Mouse (Mus musculus): ENCODE results near the gene Rere. TPM values are rescaled to one million over a fixed set of nuclear protein-coding genes. Genes with fewer than 3 reads are reported as not detected.
A peak's percentile ranks its signal among the peaks of the same experiment; 100 is the strongest.
"Not testable (repeated sequence)": the region's sequence is repeated elsewhere in the genome, so short reads cannot be mapped to it uniquely, and the experiment has no call there.

Rere gene
- total and polyA plus RNA-seq, 2 experiments from 2014 or later: 18.9 to 31.3 TPM

DNA sequence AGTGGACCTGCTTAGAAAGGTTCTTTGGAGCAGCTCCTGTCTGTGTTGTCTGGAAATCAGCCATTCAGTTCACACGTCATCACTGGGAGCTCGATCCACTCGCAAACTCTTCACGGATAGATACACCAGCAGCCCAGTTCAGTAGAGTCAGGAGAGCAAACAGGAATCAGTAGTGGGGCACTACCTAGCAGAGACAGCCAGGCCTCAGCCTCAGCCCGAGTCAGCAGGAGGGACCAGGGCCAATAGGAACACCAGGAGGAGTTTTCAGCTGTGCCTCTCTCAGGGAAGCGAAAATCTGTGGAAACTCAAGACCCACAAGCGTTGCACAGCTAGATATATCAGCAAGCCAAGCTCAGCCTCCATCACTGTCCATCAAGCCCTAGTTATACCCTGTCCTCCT lies 264.3 kb downstream of the Rere start:
- Histone ChIP-seq H3K4me1 (ENCODE audit: insufficient read depth) (no peaks in the 10 kb centered on the region), H3K36me3 (ENCODE audit: insufficient read depth) (0 out of 2 replicates have a peak, but pooled peaks cover 4% of the 10 kb centered on the region), H3K27ac (ENCODE audit: low read depth, low read length) (no peak overlapping the region), H3K27me3 (ENCODE audit: insufficient read depth, low read length) (no peaks in the 10 kb centered on the region), H3K4me2 (ENCODE audit: low read depth) (no peak overlapping the region), H3K4me3 (ENCODE audit: low read depth, low read length) (no peak overlapping the region), H3K9me3 (ENCODE audit: low read length) (no peaks in the 10 kb centered on the region), H3K9ac (no peak overlapping the region)
- TF ChIP-seq CTCF (IDR thresholded peaks at IDR 0.05; ENCODE audit: low read depth): no peak
- DNase-seq (no peak), ATAC-seq (no peak)
- 82% methylated on average over 7 of the region's 7 CpGs for WGBS

GRCm38 (mm10) chr4:150546296-150546695 lies 264.9 kb downstream of the Rere start:
- not testable (repeated sequence) for H3K4me1 ChIP-seq (ENCODE audit: insufficient read depth); H3K4me3 ChIP-seq (ENCODE audit: low read depth, low read length); H3K36me3 ChIP-seq (ENCODE audit: insufficient read depth); DNase-seq; H3K27ac ChIP-seq (ENCODE audit: low read depth, low read length); H3K9me3 ChIP-seq (ENCODE audit: low read length); H3K27me3 ChIP-seq (ENCODE audit: insufficient read depth, low read length); H3K9ac ChIP-seq; H3K4me2 ChIP-seq (ENCODE audit: low read depth); ATAC-seq
- WGBS: 97% methylated on average over 4 of the region's 4 CpGs

DNA sequence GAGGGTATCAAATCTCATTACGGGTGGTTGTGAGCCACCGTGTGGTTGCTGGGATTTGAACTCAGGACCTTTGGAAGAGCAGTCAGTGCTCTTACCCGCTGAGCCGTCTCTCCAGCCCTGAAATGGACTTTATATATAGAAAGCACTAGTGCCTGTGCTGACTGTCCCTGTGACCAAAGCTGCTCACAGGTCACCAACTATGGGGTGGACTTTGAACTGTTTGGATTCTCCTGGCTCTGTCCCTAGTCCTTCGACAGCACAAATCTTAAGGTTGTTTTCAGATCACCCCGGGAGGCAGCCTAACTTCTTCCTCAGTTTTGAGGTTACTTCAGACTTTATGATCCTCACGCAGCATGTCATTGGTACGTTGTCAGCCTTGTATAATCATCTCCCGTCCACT lies 267.9 kb downstream of the Rere start:
- Histone ChIP-seq H3K27me3 (ENCODE audit: insufficient read depth, low read length) (no peaks in the 10 kb centered on the region), H3K4me3 (ENCODE audit: low read depth, low read length) (no peak overlapping the region), H3K9me3 (ENCODE audit: low read length) (no peaks in the 10 kb centered on the region), H3K9ac (no peak overlapping the region), H3K27ac (ENCODE audit: low read depth, low read length) (no peak overlapping the region), H3K4me2 (ENCODE audit: low read depth) (no peak overlapping the region), H3K4me1 (ENCODE audit: insufficient read depth) (no peaks in the 10 kb centered on the region), H3K36me3 (ENCODE audit: insufficient read depth) (0 out of 2 replicates have a peak, but pooled peaks cover 4% of the 10 kb centered on the region)
- ATAC-seq (no peak), DNase-seq (no peak)
- WGBS: 95% methylated on average over 9 of the region's 9 CpGs
- no peak for TF ChIP-seq CTCF (IDR thresholded peaks at IDR 0.05; ENCODE audit: low read depth)

DNA sequence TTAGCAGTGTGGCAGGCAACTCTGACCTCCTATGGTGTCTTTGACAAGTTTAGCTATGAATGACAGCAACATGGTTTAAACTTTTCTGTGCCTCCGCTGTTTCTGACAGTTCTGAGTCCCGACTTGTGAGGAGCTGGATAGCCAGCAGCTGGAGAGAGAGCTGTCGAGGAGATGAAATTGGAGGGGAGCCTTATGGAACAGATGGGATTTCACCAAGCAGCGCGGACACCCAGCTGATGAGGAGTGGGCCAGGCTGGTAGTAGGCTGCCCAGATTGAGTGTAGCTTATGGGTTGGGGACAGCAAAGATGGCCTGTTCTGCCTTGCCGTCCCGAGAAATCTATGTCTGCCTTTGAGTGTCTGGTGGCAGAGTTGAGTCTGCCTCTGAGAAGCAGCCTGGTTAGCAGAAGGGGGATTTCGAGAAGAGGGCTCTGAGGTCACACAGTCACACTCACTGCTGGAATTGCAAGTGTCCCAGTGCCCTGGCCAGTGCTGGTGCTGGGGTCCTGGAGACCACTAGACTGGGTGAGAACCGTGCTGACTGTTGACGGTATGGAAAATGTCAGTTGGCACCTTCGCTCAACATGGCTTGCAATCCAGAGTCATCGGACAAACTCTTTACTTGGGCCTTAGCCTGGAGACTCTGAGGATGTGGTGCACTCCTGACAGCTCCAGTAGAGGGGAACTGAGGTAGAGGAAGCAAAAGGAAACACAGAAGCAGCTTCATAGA lies 268.7 kb downstream of the Rere start:
- 0 out of 2 replicates have a peak, but pooled peaks cover 4% of the 10 kb centered on the region for H3K36me3 ChIP-seq (ENCODE audit: insufficient read depth)
- no peak overlapping the region for H3K9ac ChIP-seq
- peak; percentile 69 for DNase-seq
- no peaks in the 10 kb centered on the region for H3K9me3 ChIP-seq (ENCODE audit: low read length)
- H3K27ac ChIP-seq (ENCODE audit: low read depth, low read length): no peak overlapping the region
- H3K4me2 ChIP-seq (ENCODE audit: low read depth): no peak overlapping the region
- ATAC-seq: peak; percentile 82
- no peaks in the 10 kb centered on the region for H3K27me3 ChIP-seq (ENCODE audit: insufficient read depth, low read length)
- H3K4me1 ChIP-seq (ENCODE audit: insufficient read depth): no peaks in the 10 kb centered on the region
- H3K4me3 ChIP-seq (ENCODE audit: low read depth, low read length): no peak overlapping the region
- 69% methylated on average over 12 of the region's 12 CpGs for WGBS
- TF ChIP-seq CTCF (IDR thresholded peaks at IDR 0.05; ENCODE audit: low read depth): no peak

GRCm38 (mm10) chr4:150551390-150551789 lies 269.9 kb downstream of the Rere start:
- 76% methylated on average over 4 of the region's 4 CpGs for WGBS
- TF ChIP-seq CTCF (IDR thresholded peaks at IDR 0.05; ENCODE audit: low read depth): no peak
- Histone ChIP-seq H3K27me3 (ENCODE audit: insufficient read depth, low read length) (no peaks in the 10 kb centered on the region), H3K27ac (ENCODE audit: low read depth, low read length) (no peak overlapping the region), H3K4me3 (ENCODE audit: low read depth, low read length) (no peak overlapping the region), H3K36me3 (ENCODE audit: insufficient read depth) (no peaks in the 10 kb centered on the region), H3K4me1 (ENCODE audit: insufficient read depth) (peaks cover 7% of the 10 kb centered on the region), H3K4me2 (ENCODE audit: low read depth) (no peak overlapping the region), H3K9ac (no peak overlapping the region), H3K9me3 (ENCODE audit: low read length) (no peaks in the 10 kb centered on the region)
- no peak for ATAC-seq
- DNase-seq: no peak

DNA sequence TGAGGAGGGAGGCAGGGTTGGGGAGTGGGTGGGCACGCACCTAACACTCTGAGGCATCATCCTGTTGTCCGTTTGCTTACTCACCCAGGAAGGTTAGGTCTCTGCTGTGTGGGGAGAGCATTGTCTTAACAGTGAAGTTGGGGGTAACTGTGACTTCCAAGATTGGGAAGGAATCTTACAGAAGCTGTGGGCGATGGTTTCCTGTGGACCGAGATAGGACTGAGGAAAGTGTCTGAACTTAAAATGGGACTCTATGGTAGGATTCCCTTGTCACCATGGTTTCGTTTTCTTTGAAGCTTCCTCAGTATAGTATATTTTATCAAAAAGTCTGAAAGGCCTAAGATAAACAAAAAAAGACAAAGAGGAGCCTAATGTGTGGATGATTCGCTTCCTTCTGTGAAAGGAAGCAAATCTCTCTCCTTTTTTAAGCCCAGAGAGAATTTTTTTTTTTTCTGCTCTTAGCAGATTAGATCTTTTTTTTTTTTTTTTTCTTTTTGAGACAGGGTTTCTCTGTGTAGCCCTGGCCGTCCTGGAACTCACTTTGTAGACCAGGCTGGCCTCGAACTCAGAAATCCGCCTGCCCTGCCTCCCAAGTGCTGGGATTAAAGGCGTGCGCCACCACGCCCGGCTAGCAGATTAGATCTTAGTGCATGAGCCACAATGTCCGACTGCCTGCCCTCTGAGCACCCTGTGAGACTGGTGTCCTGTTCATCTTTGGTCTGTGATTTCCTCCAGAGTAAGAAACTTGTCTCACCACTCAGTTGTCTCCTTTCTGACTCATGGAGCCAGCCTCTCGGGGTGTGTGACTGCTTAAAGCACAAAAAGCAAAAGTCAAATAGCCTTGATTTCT lies 271.5 kb downstream of the Rere start:
- no peak overlapping the region for H3K4me2 ChIP-seq (ENCODE audit: low read depth)
- no peak overlapping the region for H3K9ac ChIP-seq
- H3K4me1 ChIP-seq (ENCODE audit: insufficient read depth): peaks cover 20% of the 10 kb centered on the region
- no peak for TF ChIP-seq CTCF (IDR thresholded peaks at IDR 0.05; ENCODE audit: low read depth)
- ATAC-seq (no peak), DNase-seq (no peak)
- no peaks in the 10 kb centered on the region for H3K36me3 ChIP-seq (ENCODE audit: insufficient read depth)
- H3K27ac ChIP-seq (ENCODE audit: low read depth, low read length): no peak overlapping the region
- no peak overlapping the region for H3K4me3 ChIP-seq (ENCODE audit: low read depth, low read length)
- no peaks in the 10 kb centered on the region for H3K27me3 ChIP-seq (ENCODE audit: insufficient read depth, low read length)
- H3K9me3 ChIP-seq (ENCODE audit: low read length): no peaks in the 10 kb centered on the region
- WGBS: 92% methylated on average over 15 of the region's 15 CpGs

DNA sequence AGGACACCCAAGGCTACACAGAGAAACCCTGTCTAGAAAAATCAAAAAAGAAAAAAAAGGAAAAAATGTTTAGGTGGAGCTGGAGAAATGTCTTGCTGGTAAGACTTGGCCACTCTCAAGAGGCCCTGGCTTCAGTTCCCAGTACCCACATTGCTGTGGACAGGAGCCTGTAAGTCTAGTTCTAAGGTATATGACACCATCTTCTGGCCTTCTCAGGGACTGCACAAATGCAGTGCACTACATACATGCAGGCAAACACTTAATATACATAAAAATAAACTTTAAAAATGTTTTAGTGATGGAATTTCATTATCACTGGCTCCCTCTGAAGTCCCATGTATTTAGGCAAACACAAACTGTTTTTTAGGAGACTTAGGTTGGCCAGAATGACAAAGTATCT lies 274.3 kb downstream of the Rere start:
- DNase-seq (no peak), ATAC-seq (no peak)
- H3K36me3 ChIP-seq (ENCODE audit: insufficient read depth): no peaks in the 10 kb centered on the region
- H3K9ac ChIP-seq: no peak overlapping the region
- H3K27me3 ChIP-seq (ENCODE audit: insufficient read depth, low read length): no peaks in the 10 kb centered on the region
- H3K27ac ChIP-seq (ENCODE audit: low read depth, low read length): peak overlapping the region; percentile 85
- no peaks in the 10 kb centered on the region for H3K9me3 ChIP-seq (ENCODE audit: low read length)
- no peak overlapping the region for H3K4me3 ChIP-seq (ENCODE audit: low read depth, low read length)
- no peak overlapping the region for H3K4me2 ChIP-seq (ENCODE audit: low read depth)
- no peak; the same call in 1 of the 2 replicates for TF ChIP-seq CTCF (IDR thresholded peaks at IDR 0.05; ENCODE audit: low read depth)
- peaks cover 20% of the 10 kb centered on the region for H3K4me1 ChIP-seq (ENCODE audit: insufficient read depth)
